Comparison of ENCODE assay signal across 15 mouse cellular contexts in genomic region chr15:37061501-37061900, GRCm38 (mm10).
"Had no signal": no experiment of that assay in that cellular context is flagged by ENCODE, and none has a peak within 500 bp of the region (broad histone marks: within the 10 kb centered on the region; RNA-seq: fewer than 3 reads in every experiment).

No protein-coding gene starts in this region.

- H3K9me3 ChIP-seq: limb, embryonic 15.5 days; midbrain, embryonic 15.5 days; neural tube, embryonic 12.5 days had no signal

- H3K27me3 ChIP-seq: limb, embryonic 15.5 days; liver, embryonic 12.5 days; midbrain, embryonic 15.5 days; neural tube, embryonic 12.5 days had no signal

- H3K9ac ChIP-seq: limb, embryonic 15.5 days; liver, embryonic 12.5 days; lung, embryonic 14.5 days; midbrain, embryonic 15.5 days; neural tube, embryonic 12.5 days had no signal

- ATAC-seq: intestine, postnatal 0 days; liver, embryonic 12.5 days; midbrain, embryonic 15.5 days had no signal

- DNase-seq: kidney, adult 9 months; kidney, postnatal 4 days; lung, embryonic 14.5 days; lung, postnatal 14 days; thymus, postnatal 4 days had no signal

- H3K4me2 ChIP-seq: limb, embryonic 15.5 days; liver, embryonic 12.5 days; lung, embryonic 14.5 days; midbrain, embryonic 11.5 days; midbrain, embryonic 15.5 days; neural tube, embryonic 12.5 days had no signal

- H3K27ac ChIP-seq: kidney, postnatal 0 days; limb, embryonic 15.5 days; liver, embryonic 12.5 days; macrophage; midbrain, embryonic 15.5 days; neural tube, embryonic 12.5 days had no signal

- H3K4me1 ChIP-seq: limb, embryonic 15.5 days; liver, embryonic 12.5 days had no signal

- H3K4me3 ChIP-seq: left cerebral cortex, adult 2 months; limb, embryonic 15.5 days; liver, embryonic 12.5 days; megakaryocyte, embryonic 14.5 days; midbrain, embryonic 15.5 days; neural tube, embryonic 12.5 days had no signal

- H3K36me3 ChIP-seq: limb, embryonic 15.5 days; liver, embryonic 12.5 days; midbrain, embryonic 15.5 days; neural tube, embryonic 12.5 days had no signal
